Mouse (Mus musculus) E14TG2a.4 (cell line): Measurements from ENCODE around the gene Adarb2.

Experiments used
- CTCF ChIP-seq: conservative IDR thresholded peaks from 2 replicates; pipeline ENCODE4 v1.5.1; 2014; ENCODE audit warnings: low read length
- NANOG ChIP-seq: IDR thresholded peaks from 2 replicates; pipeline ENCODE4 v1.6.1; 2014; ENCODE audit warnings: borderline replicate concordance, low read length, mixed read lengths
- POU5F1 ChIP-seq: IDR thresholded peaks from 2 replicates; pipeline ENCODE4 v1.6.1; 2014; ENCODE audit warnings: low read length, borderline replicate concordance

DNA sequence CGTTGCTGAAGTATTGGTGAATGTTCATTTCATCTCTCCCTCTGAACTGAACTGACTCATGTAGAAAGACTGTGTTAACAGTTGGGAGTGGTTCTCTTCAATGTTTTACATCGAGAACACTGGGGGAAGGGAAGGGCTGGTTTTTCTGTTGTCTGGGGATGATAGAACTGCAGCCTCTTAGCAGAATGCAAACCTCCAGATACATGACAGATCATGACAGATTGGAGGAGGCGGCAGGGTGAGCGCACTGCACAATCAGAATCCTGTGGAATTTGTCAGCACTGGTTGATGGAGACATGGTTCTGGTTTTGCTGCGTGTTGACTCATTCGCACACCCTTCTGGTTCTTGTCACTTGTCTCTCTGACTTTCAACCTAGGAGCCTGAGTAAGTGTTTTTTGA, 203.4 kb downstream of the Adarb2 start:
- TF ChIP-seq CTCF (no peak), NANOG (no peak), POU5F1 (no peak)
